In genomic region chr11:117248734-117249248, GRCm38 (mm10) we compare ENCODE assay signal across 10 mouse cellular contexts. TPM values are rescaled to one million over a fixed set of nuclear protein-coding genes. Genes with fewer than 3 reads are reported as not detected.
DNase-seq lines count a peak whose midpoint lies in the region; ATAC-seq and TF ChIP-seq lines count a peak whose summit lies in the region.
"Had no signal": no experiment of that assay in that cellular context is flagged by ENCODE, and none has a peak within 500 bp of the region (broad histone marks: within the 10 kb centered on the region; RNA-seq: fewer than 3 reads in every experiment).

No protein-coding gene starts in this region.

- H3K4me1 ChIP-seq in kidney, postnatal 0 days (replicated peaks; ENCODE audit: insufficient read depth, low read length), result peaks cover 26% of the 10 kb centered on the region
- H3K4me1 ChIP-seq in forebrain, embryonic 15.5 days, result peaks cover 19% of the 10 kb centered on the region

- ATAC-seq in kidney, postnatal 0 days (replicated peaks; ENCODE audit: low FRiP score, low read depth), result no peak
- ATAC-seq in forebrain, embryonic 15.5 days (replicated peaks), result peak; percentile 78
- ATAC-seq in erythroid progenitor cell, adult 5-6 weeks (replicated peaks; ENCODE audit: low FRiP score, poor library complexity, severe bottlenecking), result no peak
- ATAC-seq in inflammation-experienced regulatory T-cells, adult 6 months, result no peak

- no peaks in the 10 kb centered on the region for H3K27me3 ChIP-seq in kidney, postnatal 0 days (ENCODE audit: insufficient read depth, low read length)
- H3K27me3 ChIP-seq in forebrain, embryonic 15.5 days, result no peaks in the 10 kb centered on the region

- H3K9me3 ChIP-seq in kidney, postnatal 0 days (replicated peaks; ENCODE audit: low read length), result no peaks in the 10 kb centered on the region
- H3K9me3 ChIP-seq in forebrain, embryonic 15.5 days, result no peaks in the 10 kb centered on the region

- H3K4me3 ChIP-seq in kidney, postnatal 0 days (replicated peaks; ENCODE audit: low read depth, low read length), result no peak overlapping the region
- H3K4me3 ChIP-seq in forebrain, embryonic 15.5 days, result no peak overlapping the region

- no peaks in the 10 kb centered on the region for H3K36me3 ChIP-seq in kidney, postnatal 0 days (ENCODE audit: insufficient read depth, low read length)
- H3K36me3 ChIP-seq in forebrain, embryonic 15.5 days, result no peaks in the 10 kb centered on the region

- no peak for TF ChIP-seq CTCF in kidney, postnatal 0 days (IDR thresholded peaks at IDR 0.05; ENCODE audit: low read depth)

- WGBS in kidney, postnatal 0 days, result 33% methylated on average over 11 of the region's 11 CpGs
- 38% methylated on average over 11 of the region's 11 CpGs for WGBS in forebrain, embryonic 15.5 days

- no peak overlapping the region for H3K27ac ChIP-seq in kidney, postnatal 0 days
- peak overlapping the region; percentile 77 for H3K27ac ChIP-seq in forebrain, embryonic 15.5 days (replicated peaks)
- H3K27ac ChIP-seq: macrophage had no signal

- peak; percentile 64 for DNase-seq in kidney, postnatal 0 days (ENCODE audit: low spot score)
- no peak for DNase-seq in kidney, postnatal 14 days
- peak; percentile 66 for DNase-seq in brain, embryonic 18.5 days (ENCODE audit: low read depth, low spot score)
- peak; percentile 56 for DNase-seq in mesoderm, embryonic 11.5 days (ENCODE audit: low read depth, low spot score)
- no peak for DNase-seq in natural killer cell, adult 2 months (ENCODE audit: low spot score in 2 of 2)
- DNase-seq: thymus, postnatal 4 days had no signal

- no peak overlapping the region for H3K4me2 ChIP-seq in kidney, postnatal 0 days (ENCODE audit: low read length)
- H3K4me2 ChIP-seq in forebrain, embryonic 15.5 days (replicated peaks), result no peak overlapping the region

- H3K9ac ChIP-seq in kidney, postnatal 0 days (ENCODE audit: low read depth, low read length), result no peak overlapping the region
- peak overlapping the region; percentile 1; the same call in 1 of the 2 replicates for H3K9ac ChIP-seq in forebrain, embryonic 15.5 days (replicated peaks)

RNA-seq across cellular contexts. Expression of gene Sept9, which starts 49.3 kb away (rescaled TPM):
- 71.2 and 78.6 TPM in 2 replicates for polyA plus RNA-seq in kidney, postnatal 0 days (2015; fragmentation: Nextera tagmentation; extraction: Ambion mirVana)
- 126 and 128 TPM in 2 replicates for polyA plus RNA-seq in forebrain, embryonic 15.5 days (2015; fragmentation: Nextera tagmentation; extraction: Ambion mirVana)
- total RNA-seq in erythroid progenitor cell, adult 5-6 weeks (2015; ENCODE audit: low replicate concordance), result 15.1 and 20.5 TPM in 2 replicates
- total RNA-seq in erythroid progenitor cell, adult 5-6 weeks (2017; ENCODE audit: low replicate concordance), result 16.0 and 18.6 TPM in 2 replicates
- 100 to 1,000 TPM; 313 to 340 (median 332) TPM for polyA plus RNA-seq in inflammation-experienced regulatory T-cells, adult 6 months (2017; shearing (Covaris generic))

Comparison
In these comparisons a context has a peak if more than half of its experiments do, and no peak if none do; other contexts are left out.
1. DNase-seq: peak in kidney, postnatal 0 days (single experiment), brain, embryonic 18.5 days (single experiment) and mesoderm, embryonic 11.5 days (single experiment); none in kidney, postnatal 14 days (single experiment) and natural killer cell, adult 2 months (0 of 2).